ENCODE assay signal across 18 mouse cellular contexts in the genomic region with DNA sequence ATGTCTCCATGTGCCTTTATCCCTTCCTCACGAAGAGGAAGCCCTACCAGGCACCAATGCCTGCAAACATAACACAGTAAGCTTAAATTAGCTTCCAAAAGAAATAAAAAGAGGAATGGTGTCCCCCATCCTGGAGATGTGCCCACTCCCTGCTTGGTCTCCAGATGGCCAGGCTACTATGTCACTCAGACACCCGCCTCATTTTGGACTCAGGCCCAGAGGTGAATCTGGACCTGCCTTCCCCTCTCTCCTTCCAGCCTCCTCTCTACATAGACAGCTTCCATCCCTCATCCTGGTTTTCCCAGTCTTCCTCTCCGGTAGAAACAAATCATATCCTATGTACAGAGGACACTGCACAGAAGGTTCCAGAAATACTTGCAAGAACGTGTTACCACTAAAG.
DNase-seq lines count a peak whose midpoint lies in the region; ATAC-seq and TF ChIP-seq lines count a peak whose summit lies in the region.
"Had no signal": no experiment of that assay in that cellular context is flagged by ENCODE, and none has a peak within 500 bp of the region (broad histone marks: within the 10 kb centered on the region; RNA-seq: fewer than 3 reads in every experiment).

No protein-coding gene starts in this region.

- no peak overlapping the region for H3K4me2 ChIP-seq in forebrain, embryonic 13.5 days
- no peak overlapping the region for H3K4me2 ChIP-seq in forebrain, postnatal 0 days (ENCODE audit: low read depth)
- H3K4me2 ChIP-seq in hindbrain, postnatal 0 days (ENCODE audit: low read depth, low read length) = no peak overlapping the region
- H3K4me2 ChIP-seq in intestine, embryonic 16.5 days (ENCODE audit: low read depth, low read length) = no peak overlapping the region
- H3K4me2 ChIP-seq: embryonic facial prominence, embryonic 12.5 days; heart, embryonic 15.5 days; liver, embryonic 11.5 days; midbrain, embryonic 15.5 days had no signal

- H3K9ac ChIP-seq in forebrain, embryonic 13.5 days = no peak overlapping the region
- H3K9ac ChIP-seq in forebrain, postnatal 0 days = no peak overlapping the region
- H3K9ac ChIP-seq in hindbrain, postnatal 0 days (replicated peaks; ENCODE audit: low read length) = no peak overlapping the region
- H3K9ac ChIP-seq in intestine, embryonic 16.5 days (ENCODE audit: low read depth, low read length) = no peak overlapping the region
- H3K9ac ChIP-seq: embryonic facial prominence, embryonic 12.5 days; heart, embryonic 15.5 days; midbrain, embryonic 15.5 days had no signal

- H3K9me3 ChIP-seq in forebrain, embryonic 13.5 days (replicated peaks) = no peaks in the 10 kb centered on the region
- H3K9me3 ChIP-seq in forebrain, postnatal 0 days (ENCODE audit: low read length) = no peaks in the 10 kb centered on the region
- H3K9me3 ChIP-seq in hindbrain, postnatal 0 days (ENCODE audit: low read length) = no peaks in the 10 kb centered on the region
- peaks cover 12% of the 10 kb centered on the region for H3K9me3 ChIP-seq in hindbrain, embryonic 10.5 days
- peaks cover 4% of the 10 kb centered on the region; the same call in 1 of the 2 replicates for H3K9me3 ChIP-seq in intestine, embryonic 16.5 days (ENCODE audit: control insufficient read depth, low read length)
- H3K9me3 ChIP-seq: embryonic facial prominence, embryonic 12.5 days; heart, embryonic 15.5 days; midbrain, embryonic 15.5 days had no signal

- TF ChIP-seq POLR2A in brain, embryonic 14.5 days (IDR thresholded peaks at IDR 0.05; ENCODE audit: borderline replicate concordance, extremely low read depth, insufficient read depth, insufficient read length, poor library complexity, severe bottlenecking) = no peak

- no peak for DNase-seq in forebrain, postnatal 0 days
- peak; percentile 83 for DNase-seq in hindbrain, postnatal 0 days (ENCODE audit: low spot score)
- DNase-seq in hindbrain, embryonic 10.5 days (ENCODE audit: low spot score) = no peak
- DNase-seq in brain, embryonic 14.5 days (ENCODE audit: low read depth) = peak; percentile 59
- peak; percentile 91 for DNase-seq in cerebellum, adult 9-10 months
- no peak for DNase-seq in kidney, postnatal 4 days
- DNase-seq: gastrocnemius, postnatal 25 days; heart, adult 2 months; lung, adult 2 months had no signal

- 74% methylated on average over 4 of the region's 4 CpGs for WGBS in forebrain, embryonic 13.5 days
- 45% methylated on average over 4 of the region's 4 CpGs for WGBS in forebrain, postnatal 0 days
- WGBS in hindbrain, postnatal 0 days = 55% methylated on average over 4 of the region's 4 CpGs
- WGBS in hindbrain, embryonic 10.5 days = 89% methylated on average over 4 of the region's 4 CpGs
- WGBS in intestine, embryonic 16.5 days = 70% methylated on average over 4 of the region's 4 CpGs

- ATAC-seq in forebrain, embryonic 13.5 days = 0 out of 2 replicates have a peak, but pooled peaks have one; percentile 13
- no peak for ATAC-seq in forebrain, postnatal 0 days
- ATAC-seq in hindbrain, postnatal 0 days = peak; percentile 55; the same call in 1 of the 2 replicates
- ATAC-seq in intestine, embryonic 16.5 days = no peak
- ATAC-seq: CD4-positive, CD25-positive, alpha-beta regulatory T cell, adult 4 months; intestine, postnatal 0 days; midbrain, embryonic 15.5 days; Patski had no signal

- no peak overlapping the region for H3K27ac ChIP-seq in forebrain, embryonic 13.5 days
- no peak overlapping the region for H3K27ac ChIP-seq in forebrain, postnatal 0 days (ENCODE audit: low read depth, low read length)
- no peak overlapping the region for H3K27ac ChIP-seq in hindbrain, postnatal 0 days
- H3K27ac ChIP-seq in hindbrain, embryonic 10.5 days = no peak overlapping the region
- no peak overlapping the region for H3K27ac ChIP-seq in intestine, embryonic 16.5 days (ENCODE audit: low read length)
- H3K27ac ChIP-seq: embryonic facial prominence, embryonic 12.5 days; heart, adult 2 months; heart, embryonic 15.5 days; midbrain, embryonic 15.5 days had no signal

- no peak for TF ChIP-seq CTCF in forebrain, postnatal 0 days (IDR thresholded peaks at IDR 0.05; ENCODE audit: low read depth)
- no peak for TF ChIP-seq CTCF in hindbrain, postnatal 0 days (IDR thresholded peaks at IDR 0.05; ENCODE audit: low read depth)
- no peak for TF ChIP-seq CTCF in brain, embryonic 14.5 days (IDR thresholded peaks at IDR 0.05; ENCODE audit: borderline replicate concordance, extremely low read depth, insufficient read depth, insufficient read length)

- no peaks in the 10 kb centered on the region for H3K36me3 ChIP-seq in forebrain, embryonic 13.5 days (ENCODE audit: poor library complexity, severe bottlenecking)
- H3K36me3 ChIP-seq in forebrain, postnatal 0 days (ENCODE audit: insufficient read depth) = no peaks in the 10 kb centered on the region
- H3K36me3 ChIP-seq in hindbrain, postnatal 0 days (ENCODE audit: insufficient read depth, low read length) = no peaks in the 10 kb centered on the region
- H3K36me3 ChIP-seq in hindbrain, embryonic 10.5 days = no peaks in the 10 kb centered on the region
- H3K36me3 ChIP-seq in intestine, embryonic 16.5 days (ENCODE audit: control insufficient read depth, insufficient read depth, low read length) = no peaks in the 10 kb centered on the region
- H3K36me3 ChIP-seq: embryonic facial prominence, embryonic 12.5 days; heart, embryonic 15.5 days; midbrain, embryonic 15.5 days had no signal

- H3K4me1 ChIP-seq in forebrain, embryonic 13.5 days = no peaks in the 10 kb centered on the region
- H3K4me1 ChIP-seq in forebrain, postnatal 0 days (ENCODE audit: insufficient read depth) = no peaks in the 10 kb centered on the region
- H3K4me1 ChIP-seq in hindbrain, postnatal 0 days (ENCODE audit: insufficient read depth, low read length) = no peaks in the 10 kb centered on the region
- H3K4me1 ChIP-seq in hindbrain, embryonic 10.5 days (replicated peaks) = no peaks in the 10 kb centered on the region
- no peaks in the 10 kb centered on the region for H3K4me1 ChIP-seq in intestine, embryonic 16.5 days (ENCODE audit: control insufficient read depth, insufficient read depth, low read length)
- H3K4me1 ChIP-seq: embryonic facial prominence, embryonic 12.5 days; heart, embryonic 15.5 days; midbrain, embryonic 15.5 days had no signal

- no peaks in the 10 kb centered on the region for H3K27me3 ChIP-seq in forebrain, embryonic 13.5 days
- H3K27me3 ChIP-seq in forebrain, postnatal 0 days (ENCODE audit: insufficient read depth, low read length) = no peaks in the 10 kb centered on the region
- no peaks in the 10 kb centered on the region for H3K27me3 ChIP-seq in hindbrain, postnatal 0 days (ENCODE audit: insufficient read depth, low read length)
- H3K27me3 ChIP-seq in hindbrain, embryonic 10.5 days (ENCODE audit: insufficient read depth, poor library complexity, severe bottlenecking) = no peaks in the 10 kb centered on the region
- no peaks in the 10 kb centered on the region for H3K27me3 ChIP-seq in intestine, embryonic 16.5 days (replicated peaks; ENCODE audit: control insufficient read depth, insufficient read depth, low read length)
- H3K27me3 ChIP-seq: embryonic facial prominence, embryonic 12.5 days; heart, embryonic 15.5 days; midbrain, embryonic 15.5 days had no signal

- H3K4me3 ChIP-seq in forebrain, embryonic 13.5 days = no peak overlapping the region
- no peak overlapping the region for H3K4me3 ChIP-seq in forebrain, postnatal 0 days (ENCODE audit: low read depth, low read length)
- H3K4me3 ChIP-seq in hindbrain, postnatal 0 days (ENCODE audit: low read length) = no peak overlapping the region
- H3K4me3 ChIP-seq in hindbrain, embryonic 10.5 days = no peak overlapping the region
- no peak overlapping the region for H3K4me3 ChIP-seq in intestine, embryonic 16.5 days (ENCODE audit: low read length)
- H3K4me3 ChIP-seq: embryonic facial prominence, embryonic 12.5 days; heart, adult 2 months; heart, embryonic 15.5 days; midbrain, embryonic 15.5 days had no signal

Comparison
In these comparisons a context has a peak if more than half of its experiments do, and no peak if none do; other contexts are left out.
1. ATAC-seq: peak in forebrain, embryonic 13.5 days (single experiment) and hindbrain, postnatal 0 days (single experiment); none in forebrain, postnatal 0 days (single experiment) and intestine, embryonic 16.5 days (single experiment).
2. DNase-seq: peak in hindbrain, postnatal 0 days (single experiment), brain, embryonic 14.5 days (single experiment) and cerebellum, adult 9-10 months (single experiment); none in forebrain, postnatal 0 days (single experiment), hindbrain, embryonic 10.5 days (single experiment) and kidney, postnatal 4 days (0 of 2).